In genomic region chr15:26195576-26195975, GRCm38 (mm10) we compare ENCODE assay signal across 16 mouse cellular contexts.
DNase-seq lines count a peak whose midpoint lies in the region; ATAC-seq and TF ChIP-seq lines count a peak whose summit lies in the region.
"Had no signal": no experiment of that assay in that cellular context is flagged by ENCODE, and none has a peak within 500 bp of the region (broad histone marks: within the 10 kb centered on the region; RNA-seq: fewer than 3 reads in every experiment).

No protein-coding gene starts in this region.

- H3K4me2 ChIP-seq in forebrain, embryonic 12.5 days, result no peak overlapping the region
- no peak overlapping the region for H3K4me2 ChIP-seq in forebrain, embryonic 13.5 days
- H3K4me2 ChIP-seq: embryonic facial prominence, embryonic 13.5 days; embryonic facial prominence, embryonic 15.5 days had no signal

- ATAC-seq in forebrain, embryonic 12.5 days (ENCODE audit: low FRiP score), result peak; percentile 20; the same call in 1 of the 2 replicates
- no peak for ATAC-seq in forebrain, embryonic 13.5 days
- ATAC-seq: forebrain, embryonic 16.5 days had no signal

- no peak overlapping the region for H3K27ac ChIP-seq in forebrain, embryonic 12.5 days
- H3K27ac ChIP-seq in forebrain, embryonic 13.5 days, result no peak overlapping the region
- H3K27ac ChIP-seq: embryonic facial prominence, embryonic 13.5 days; embryonic facial prominence, embryonic 15.5 days had no signal

- H3K9me3 ChIP-seq in forebrain, embryonic 12.5 days, result no peaks in the 10 kb centered on the region
- H3K9me3 ChIP-seq in forebrain, embryonic 13.5 days (replicated peaks), result no peaks in the 10 kb centered on the region
- H3K9me3 ChIP-seq: embryonic facial prominence, embryonic 13.5 days; embryonic facial prominence, embryonic 15.5 days had no signal

- H3K36me3 ChIP-seq in forebrain, embryonic 12.5 days (replicated peaks), result no peaks in the 10 kb centered on the region
- no peaks in the 10 kb centered on the region for H3K36me3 ChIP-seq in forebrain, embryonic 13.5 days (ENCODE audit: poor library complexity, severe bottlenecking)
- H3K36me3 ChIP-seq: embryonic facial prominence, embryonic 13.5 days; embryonic facial prominence, embryonic 15.5 days had no signal

- H3K4me3 ChIP-seq in forebrain, embryonic 12.5 days (replicated peaks), result no peak overlapping the region
- no peak overlapping the region for H3K4me3 ChIP-seq in forebrain, embryonic 13.5 days
- H3K4me3 ChIP-seq: embryonic facial prominence, embryonic 13.5 days; embryonic facial prominence, embryonic 15.5 days; erythroblast, embryonic 14.5 days had no signal

- H3K9ac ChIP-seq in forebrain, embryonic 12.5 days, result no peak overlapping the region
- H3K9ac ChIP-seq in forebrain, embryonic 13.5 days, result no peak overlapping the region
- H3K9ac ChIP-seq: embryonic facial prominence, embryonic 13.5 days; embryonic facial prominence, embryonic 15.5 days had no signal

- DNase-seq in cerebellum, postnatal 14 days, result peak; percentile 15 to 53
- DNase-seq in cerebellum, adult 11-12 months, result no peak
- DNase-seq in brain, embryonic 14.5 days (ENCODE audit: low read depth), result peak; percentile 27
- no peak for DNase-seq in liver
- DNase-seq: adrenal gland, adult 2 months; adrenal gland, postnatal 10 days; adrenal gland, postnatal 25 days; cerebellum, adult 11 months; cerebellum, adult 9-10 months; embryo, embryonic 11 days had no signal

- no peak for TF ChIP-seq CTCF in brain, embryonic 14.5 days (IDR thresholded peaks at IDR 0.05; ENCODE audit: borderline replicate concordance, extremely low read depth, insufficient read depth, insufficient read length)

- 41% methylated on average over 1 of the region's 1 CpGs for WGBS in forebrain, embryonic 12.5 days
- 52% methylated on average over 1 of the region's 1 CpGs for WGBS in forebrain, embryonic 13.5 days

- no peaks in the 10 kb centered on the region for H3K27me3 ChIP-seq in forebrain, embryonic 12.5 days
- H3K27me3 ChIP-seq in forebrain, embryonic 13.5 days, result no peaks in the 10 kb centered on the region
- H3K27me3 ChIP-seq: embryonic facial prominence, embryonic 13.5 days; embryonic facial prominence, embryonic 15.5 days had no signal

- no peak for TF ChIP-seq POLR2A in brain, embryonic 14.5 days (IDR thresholded peaks at IDR 0.05; ENCODE audit: borderline replicate concordance, extremely low read depth, insufficient read depth, insufficient read length, poor library complexity, severe bottlenecking)

- peaks cover 3% of the 10 kb centered on the region; the same call in 1 of the 2 replicates for H3K4me1 ChIP-seq in forebrain, embryonic 12.5 days
- 0 out of 2 replicates have a peak, but pooled peaks cover 8% of the 10 kb centered on the region for H3K4me1 ChIP-seq in forebrain, embryonic 13.5 days
- H3K4me1 ChIP-seq: embryonic facial prominence, embryonic 13.5 days; embryonic facial prominence, embryonic 15.5 days had no signal

Comparison
In these comparisons a context has a peak if more than half of its experiments do, and no peak if none do; other contexts are left out.
1. DNase-seq: peak in cerebellum, postnatal 14 days (2 of 2) and brain, embryonic 14.5 days (single experiment); none in cerebellum, adult 11-12 months (single experiment) and liver (single experiment).